Mouse (Mus musculus) midbrain, postnatal 0 days (tissue): ENCODE data around the gene Kif28. TPM values are rescaled to one million over a fixed set of nuclear protein-coding genes. Genes with fewer than 3 reads are reported as not detected.
A peak's percentile ranks its signal among the peaks of the same experiment; 100 is the strongest.
"Not testable (repeated sequence)": the region's sequence is repeated elsewhere in the genome, so short reads cannot be mapped to it uniquely, and the experiment has no call there.

Experiments used
- ATAC-seq: fragments of 200-750 bp; cut with Nextera tagmentation; 2 replicates; pipeline ENCODE4 v1.8.0; 2017; ENCODE audit warnings: moderate number of reproducible peaks, mild to moderate bottlenecking, moderate TSS enrichment, moderate library complexity; ENCODE audit not compliant: low FRiP score
- DNase-seq: peaks from one replicate; pipeline ENCODE4 v3.0.0-alpha.2; 2015; ENCODE audit warnings: low spot score
- H3K27ac ChIP-seq: fragments of 300-500 bp; sonication (generic); 2 replicates; pipeline ENCODE4 v1.5.1; 2014; ENCODE audit warnings: low read depth, mild to moderate bottlenecking, low read length, mixed read lengths
- H3K27me3 ChIP-seq: fragments of 300-500 bp; sonication (generic); 2 replicates; pipeline ENCODE4 v1.6.1; 2014; ENCODE audit warnings: low read length, control low read depth, mixed read lengths; ENCODE audit not compliant: insufficient read depth
- H3K36me3 ChIP-seq: fragments of 300-500 bp; sonication (generic); 2 replicates; pipeline ENCODE4 v1.6.1; 2014; ENCODE audit warnings: low read length, control low read depth, mixed read lengths; ENCODE audit not compliant: insufficient read depth
- H3K4me1 ChIP-seq: fragments of 300-500 bp; sonication (generic); 2 replicates; pipeline ENCODE4 v1.6.1; 2014; ENCODE audit warnings: mild to moderate bottlenecking, control low read depth, antibody characterized with exemption, low read length, mixed read lengths; ENCODE audit not compliant: insufficient read depth
- H3K4me2 ChIP-seq: fragments of 300-500 bp; sonication (generic); 2 replicates; pipeline ENCODE4 v1.6.1; 2014; ENCODE audit warnings: low read depth, mild to moderate bottlenecking, low read length, mixed read lengths; ENCODE audit not compliant: poor library complexity, severe bottlenecking
- H3K4me3 ChIP-seq: fragments of 300-500 bp; sonication (generic); 2 replicates; pipeline ENCODE4 v1.5.1; 2014; ENCODE audit warnings: low read depth, mild to moderate bottlenecking, low read length, moderate library complexity
- H3K9ac ChIP-seq: fragments of 300-500 bp; sonication (generic); replicated peaks from 2 replicates; pipeline ENCODE4 v1.6.1; 2014; ENCODE audit warnings: mild to moderate bottlenecking, low read length, moderate library complexity, mixed read lengths; ENCODE audit not compliant: poor library complexity, severe bottlenecking
- H3K9me3 ChIP-seq: fragments of 300-500 bp; sonication (generic); 2 replicates; pipeline ENCODE4 v1.6.1; 2016; ENCODE audit warnings: low read length, control low read depth
- CTCF ChIP-seq: IDR thresholded peaks from 2 replicates; pipeline ENCODE4 v1.5.1; 2016; ENCODE audit warnings: antibody characterized with exemption, mild to moderate bottlenecking
- WGBS: fragments of 180-500 bp; shearing (Covaris S2); extraction: QIAGEN DNeasy Blood & Tissue Kit; methylation state at CpG from one replicate; pipeline ENCODE4 v1.1.7; 2014; 5-methylcytosine and 5-hydroxymethylcytosine counted together
- polyA plus RNA-seq: library from polyadenylated mRNA; unstranded; fragments of >200 nt; fragmentation: Nextera tagmentation; extraction: Ambion mirVana; gene quantifications from 2 replicates; pipeline ENCODE4 v1.2.1, GENCODE M21; 2015
- total RNA-seq: library from RNA; depleted of rRNA; stranded (reverse); fragments of >200 nt; gene quantifications from 2 replicates; pipeline ENCODE4 v1.2.3, GENCODE M21; 2014

The Kif28 gene
- total and polyA plus RNA-seq, 2 experiments from 2014 or later = 0.22 TPM; not detected in 1

- Histone ChIP-seq H3K9ac (no peak overlapping the region), H3K4me3 (no peak overlapping the region), H3K4me1 (no peaks in the 10 kb centered on the region), H3K27me3 (no peaks in the 10 kb centered on the region), H3K9me3 (no peaks in the 10 kb centered on the region), H3K27ac (no peak overlapping the region), H3K4me2 (no peak overlapping the region), H3K36me3 (no peaks in the 10 kb centered on the region)
- whole genome bisulfite sequencing = 34% methylated on average over 15 of the region's 15 CpGs
- TF ChIP-seq CTCF = peak; percentile 71
- ATAC-seq (no peak), DNase-seq (peak; percentile 41)
These were observed 10.3 kb downstream of the Kif28 start for GRCm38 (mm10) chr1:179734500-179735474.

GRCm38 (mm10) chr1:179731391-179731790 is 13.7 kb downstream of the Kif28 start:
- no peak for DNase-seq
- H3K4me1 ChIP-seq = no peaks in the 10 kb centered on the region
- WGBS = 90% methylated on average over 3 of the region's 3 CpGs
- H3K4me3 ChIP-seq = no peak overlapping the region
- no peak overlapping the region for H3K4me2 ChIP-seq
- no peak for TF ChIP-seq CTCF
- H3K27me3 ChIP-seq = no peaks in the 10 kb centered on the region
- H3K27ac ChIP-seq = no peak overlapping the region
- no peak overlapping the region for H3K9ac ChIP-seq
- no peak for ATAC-seq
- H3K9me3 ChIP-seq = no peaks in the 10 kb centered on the region
- H3K36me3 ChIP-seq = no peaks in the 10 kb centered on the region

GRCm38 (mm10) chr1:179728661-179729060 is 16.4 kb downstream of the Kif28 start:
- H3K9ac ChIP-seq = no peak overlapping the region
- 91% methylated on average over 10 of the region's 10 CpGs for WGBS
- H3K36me3 ChIP-seq = no peaks in the 10 kb centered on the region
- no peak overlapping the region for H3K4me2 ChIP-seq
- DNase-seq (no peak), ATAC-seq (no peak)
- H3K27me3 ChIP-seq = no peaks in the 10 kb centered on the region
- H3K4me1 ChIP-seq = no peaks in the 10 kb centered on the region
- H3K4me3 ChIP-seq = no peak overlapping the region
- no peaks in the 10 kb centered on the region for H3K9me3 ChIP-seq
- no peak overlapping the region for H3K27ac ChIP-seq
- no peak for TF ChIP-seq CTCF

GRCm38 (mm10) chr1:179722811-179723469 is 22.1 kb downstream of the Kif28 start:
- no peak for ATAC-seq
- H3K4me3 ChIP-seq = no peak overlapping the region
- H3K4me2 ChIP-seq = no peak overlapping the region
- no peak overlapping the region for H3K27ac ChIP-seq
- no peaks in the 10 kb centered on the region for H3K27me3 ChIP-seq
- 80% methylated on average over 8 of the region's 8 CpGs for WGBS
- H3K9ac ChIP-seq = no peak overlapping the region
- no peaks in the 10 kb centered on the region for H3K36me3 ChIP-seq
- no peak for DNase-seq
- no peaks in the 10 kb centered on the region for H3K4me1 ChIP-seq
- no peaks in the 10 kb centered on the region for H3K9me3 ChIP-seq
- TF ChIP-seq CTCF = no peak

GRCm38 (mm10) chr1:179715786-179716185 is 29.3 kb downstream of the Kif28 start:
- ATAC-seq = no peak
- no peaks in the 10 kb centered on the region for H3K9me3 ChIP-seq
- TF ChIP-seq CTCF = no peak
- H3K36me3 ChIP-seq = no peaks in the 10 kb centered on the region
- H3K4me2 ChIP-seq = no peak overlapping the region
- no peak overlapping the region for H3K9ac ChIP-seq
- DNase-seq = no peak
- H3K27me3 ChIP-seq = no peaks in the 10 kb centered on the region
- no peak overlapping the region for H3K27ac ChIP-seq
- H3K4me3 ChIP-seq = no peak overlapping the region
- 91% methylated on average over 4 of the region's 4 CpGs for WGBS
- no peaks in the 10 kb centered on the region for H3K4me1 ChIP-seq

- H3K27ac ChIP-seq, H3K36me3 ChIP-seq, H3K4me1 ChIP-seq, DNase-seq, H3K27me3 ChIP-seq, ATAC-seq, H3K4me3 ChIP-seq, H3K4me2 ChIP-seq, H3K9ac ChIP-seq, H3K9me3 ChIP-seq: not testable (repeated sequence)
- WGBS = 88% methylated on average over 4 of the region's 4 CpGs
These were observed 29.8 kb downstream of the Kif28 start for GRCm38 (mm10) chr1:179715289-179715688.
